Mouse (Mus musculus): ENCODE results near the gene Tbc1d1.

The Tbc1d1 gene

DNA sequence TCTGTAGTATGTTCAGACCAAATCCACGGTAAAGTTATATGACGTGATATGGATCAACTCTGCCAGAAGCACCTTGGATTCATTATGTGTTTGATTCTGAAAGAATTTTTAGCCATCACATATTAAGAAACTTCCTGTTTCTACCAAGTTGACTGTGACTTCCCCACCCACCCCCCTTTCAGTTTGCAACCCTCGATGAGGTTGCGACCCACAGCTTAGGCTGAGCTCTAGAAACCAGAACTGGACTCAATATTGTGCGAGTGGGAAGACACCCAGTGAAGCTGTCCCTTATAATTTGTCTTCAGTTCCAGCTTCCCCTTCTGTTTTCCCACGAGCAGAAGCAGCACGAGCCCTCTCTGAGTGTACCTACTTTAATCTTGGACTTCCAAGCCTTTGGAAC is 55.2 kb downstream of the Tbc1d1 start:
- no peak for DNase-seq

DNA sequence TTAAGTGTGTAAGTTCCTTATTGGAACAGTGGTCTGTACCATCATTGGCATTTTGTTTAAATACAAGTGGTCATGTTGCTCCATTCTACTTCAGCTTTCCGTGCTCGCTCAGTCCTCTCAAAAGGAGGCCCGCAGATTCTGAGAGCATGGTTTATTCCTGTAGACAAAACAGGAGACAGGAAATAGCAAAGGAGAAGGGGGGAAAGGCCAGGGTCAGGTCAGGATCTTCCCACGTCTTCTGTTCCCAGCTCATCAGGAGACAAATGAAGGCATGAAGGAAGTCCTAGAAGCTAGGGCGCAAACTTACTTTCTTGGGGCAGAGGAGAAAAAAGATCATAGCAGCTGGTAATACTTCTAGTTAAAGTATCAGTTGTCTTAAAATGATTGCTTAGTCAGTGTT is 56.1 kb downstream of the Tbc1d1 start:
- no peak for DNase-seq

DNA sequence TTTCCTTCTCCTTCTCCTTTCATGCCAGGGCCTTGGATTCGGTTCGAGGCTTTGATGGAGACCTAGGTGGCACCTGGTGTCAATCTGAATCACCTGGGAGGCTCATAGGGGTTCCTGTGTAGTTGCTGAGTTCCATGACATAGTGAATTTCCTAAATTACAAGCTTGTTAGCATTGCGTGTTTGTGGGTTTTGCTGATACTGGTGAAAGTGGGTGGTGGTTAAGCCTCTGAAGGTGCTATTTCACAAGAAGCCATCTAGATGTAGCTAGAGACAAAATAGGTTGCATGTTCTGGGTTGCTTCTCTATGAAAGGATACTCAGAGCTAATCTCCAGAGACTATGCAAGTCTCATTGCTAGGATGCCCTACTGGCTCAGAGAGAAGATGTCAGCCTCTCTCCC is 56.5 kb downstream of the Tbc1d1 start:
- no peak for DNase-seq

DNA sequence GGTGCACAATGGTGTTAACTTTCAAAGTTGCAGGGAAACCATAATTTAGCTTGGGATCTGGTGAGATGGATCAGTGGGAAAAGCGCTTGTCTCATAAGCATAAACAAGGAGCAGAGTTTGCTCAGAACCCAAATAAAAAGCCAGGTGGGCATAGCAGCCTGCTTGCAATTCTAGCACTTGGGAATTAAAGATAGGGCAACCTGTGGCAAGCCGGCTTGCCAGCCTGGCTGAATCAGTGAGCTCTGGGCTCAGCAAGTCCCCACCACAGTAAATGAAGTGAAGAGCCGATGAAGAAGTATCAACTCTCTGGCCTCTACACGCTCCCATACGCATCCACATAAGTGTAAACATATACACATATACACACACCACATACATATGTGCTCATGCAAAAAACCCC is 59.7 kb downstream of the Tbc1d1 start:
- no peak for DNase-seq

DNA sequence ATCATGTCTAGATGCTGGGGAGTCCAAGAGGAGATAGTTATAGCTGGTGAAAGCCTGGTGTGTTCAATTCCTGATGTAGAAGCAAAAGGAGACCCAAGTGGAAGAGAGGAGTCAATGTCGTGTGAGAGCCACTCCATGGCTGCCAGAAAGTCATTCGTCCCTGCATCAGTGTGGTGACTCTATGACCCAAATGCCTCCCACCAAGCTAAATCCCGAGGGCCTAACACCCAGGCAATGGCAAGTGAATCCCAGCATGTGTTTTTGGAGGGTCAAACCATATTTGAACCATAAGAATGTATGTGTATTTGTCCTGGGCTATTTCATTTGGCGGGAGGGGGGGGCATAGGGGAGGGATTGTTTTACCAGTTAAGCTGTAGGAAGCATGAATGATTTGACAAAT is 60.2 kb downstream of the Tbc1d1 start:
- DNase-seq, result no peak

DNA sequence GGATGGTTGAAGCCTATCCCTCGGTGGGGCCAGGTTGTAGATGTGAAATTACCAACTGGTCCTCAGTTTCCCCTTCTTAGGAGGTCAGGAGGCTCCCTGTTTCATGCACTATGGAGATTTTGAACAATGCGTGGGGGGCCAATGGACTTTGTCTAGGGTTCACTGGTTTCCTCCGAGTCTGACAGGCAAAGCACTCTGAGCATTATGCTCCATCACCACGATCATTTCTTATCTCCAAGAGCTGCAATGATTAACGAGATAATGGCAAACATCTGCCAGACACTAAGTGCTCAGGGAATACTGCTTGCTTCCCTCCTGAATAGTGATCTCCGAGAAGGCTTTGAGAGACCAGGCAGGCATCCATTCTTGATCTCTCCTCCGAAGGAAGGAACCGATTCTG is 61.2 kb downstream of the Tbc1d1 start:
- no peak for DNase-seq

DNA sequence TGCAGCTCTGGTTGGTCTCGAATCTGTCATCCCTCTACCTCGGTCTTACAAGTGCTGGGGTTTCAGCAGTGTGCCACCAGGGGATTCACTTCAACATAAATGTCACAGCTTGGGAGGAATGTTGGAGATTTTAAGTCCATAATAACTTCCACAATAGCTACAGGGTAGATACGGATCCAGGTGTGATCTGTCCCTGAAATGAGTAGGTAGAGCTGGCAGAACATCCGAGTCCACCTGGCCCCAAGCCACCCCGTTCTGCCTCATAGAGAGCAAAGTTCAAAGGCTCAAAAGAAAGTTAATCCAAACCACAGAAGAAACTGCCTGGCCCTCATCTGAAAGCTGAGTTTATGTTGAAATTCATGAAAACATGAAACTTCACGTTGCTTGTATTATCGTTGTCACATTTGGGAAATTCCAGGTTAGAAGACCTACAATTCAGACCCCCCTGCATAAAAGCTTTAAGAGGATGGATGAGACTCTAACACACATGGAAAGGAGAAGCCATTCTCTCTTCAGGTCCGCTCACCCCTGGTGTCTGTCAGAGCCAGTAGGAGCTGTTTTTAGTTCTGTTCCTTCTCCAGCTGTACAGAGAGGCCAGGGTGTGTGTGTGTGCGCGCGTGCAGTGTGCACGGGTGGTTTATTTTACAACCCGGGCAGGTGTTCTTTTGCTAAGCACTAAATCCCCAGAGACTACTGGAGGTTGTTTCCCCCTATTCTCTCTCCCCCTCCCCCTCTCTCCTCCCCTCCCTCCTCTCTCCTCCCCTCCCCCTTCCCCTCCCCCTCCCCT is 61.9 kb downstream of the Tbc1d1 start:
- DNase-seq, result no peak

DNA sequence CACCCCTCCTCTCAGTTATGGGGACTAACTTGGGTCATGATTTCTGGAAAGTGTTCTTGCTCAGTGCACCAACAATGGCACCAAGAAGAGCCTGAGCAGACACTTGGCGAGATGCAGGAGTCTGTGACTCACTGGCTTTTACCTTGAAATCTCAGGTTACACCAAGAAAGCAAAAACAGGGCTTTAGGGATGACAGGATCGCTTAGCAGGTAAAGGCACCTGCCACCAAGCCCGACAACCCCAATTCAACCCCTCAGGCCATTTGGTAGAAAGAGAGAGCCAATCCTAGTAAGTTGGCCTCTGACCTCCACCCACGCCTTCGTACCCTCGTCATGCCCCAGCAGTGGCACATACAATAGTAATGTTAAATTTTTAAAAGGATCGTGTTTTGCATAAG is 62.5 kb downstream of the Tbc1d1 start:
- DNase-seq, result no peak

DNA sequence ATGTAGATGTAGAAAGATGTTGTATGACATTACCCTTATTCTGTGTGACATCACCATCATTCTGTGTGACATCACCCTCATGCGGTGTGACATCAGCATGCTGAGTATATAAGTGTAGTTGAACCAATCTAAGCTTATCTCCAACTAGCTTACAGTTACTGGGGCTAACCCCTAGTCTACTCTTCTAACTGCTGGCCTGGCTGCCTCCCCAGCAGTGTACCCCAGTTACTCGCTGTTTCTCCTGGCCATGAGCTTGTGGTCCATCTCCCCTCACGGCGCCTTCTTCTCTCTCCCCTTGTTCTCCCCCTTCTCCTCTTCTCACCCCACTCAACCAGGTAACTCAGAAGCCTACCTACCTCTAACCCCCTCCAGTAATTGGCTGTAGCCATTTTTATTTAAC is 64.7 kb downstream of the Tbc1d1 start:
- no peak for DNase-seq

DNA sequence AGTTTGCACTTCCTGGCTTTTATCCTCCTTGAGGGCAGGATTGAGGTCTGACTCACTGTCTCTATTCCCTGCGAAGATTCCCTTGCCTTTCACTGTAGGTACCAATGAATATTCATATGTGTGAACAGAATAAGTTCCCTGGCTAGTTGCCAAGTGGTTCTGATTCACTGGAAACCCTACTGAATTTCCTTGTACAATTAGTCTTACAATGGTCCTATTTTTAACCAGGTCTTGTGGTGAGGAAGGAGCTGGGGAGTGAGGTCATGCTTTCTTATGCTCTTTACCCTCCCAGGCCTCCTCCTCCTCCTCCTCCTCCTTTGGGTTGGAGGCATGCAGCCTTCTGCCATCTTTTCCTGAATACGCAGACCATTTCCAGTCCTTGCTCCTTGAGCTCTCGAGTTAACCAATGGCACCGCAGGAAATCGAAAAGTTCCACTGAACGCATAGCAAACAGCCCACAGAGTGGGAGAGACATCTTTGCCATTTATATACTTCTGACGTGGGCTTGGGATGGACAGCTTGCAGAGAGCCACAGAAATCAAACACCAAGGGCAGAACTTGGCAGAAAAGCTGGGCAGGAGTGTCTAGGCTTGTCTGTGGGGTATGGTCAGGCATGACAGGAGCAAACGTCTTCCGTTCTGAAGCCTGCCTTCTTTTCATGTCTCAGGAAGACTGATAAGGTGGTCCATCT is 68.8 kb downstream of the Tbc1d1 start:
- peak; percentile 34 for DNase-seq

DNA sequence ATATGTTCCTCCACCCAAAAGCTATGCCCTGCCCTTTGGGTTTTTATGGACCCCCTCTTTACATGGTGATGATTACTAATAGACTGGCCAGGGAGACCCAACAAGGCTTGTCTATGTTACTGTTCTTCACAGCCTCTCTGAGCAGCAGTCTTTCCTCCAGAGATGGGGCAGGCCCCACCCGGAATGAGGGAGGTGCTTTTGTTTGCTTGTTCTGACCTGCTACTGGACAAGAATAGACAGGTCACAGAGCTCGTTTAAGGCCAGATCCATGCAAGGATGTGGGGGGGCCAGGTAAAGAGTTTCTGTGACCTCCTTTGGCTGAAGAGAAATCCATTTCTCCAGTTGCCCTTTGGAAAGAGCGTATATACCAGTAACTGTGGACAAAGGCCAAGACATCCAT is 72.1 kb downstream of the Tbc1d1 start:
- no peak for DNase-seq

DNA sequence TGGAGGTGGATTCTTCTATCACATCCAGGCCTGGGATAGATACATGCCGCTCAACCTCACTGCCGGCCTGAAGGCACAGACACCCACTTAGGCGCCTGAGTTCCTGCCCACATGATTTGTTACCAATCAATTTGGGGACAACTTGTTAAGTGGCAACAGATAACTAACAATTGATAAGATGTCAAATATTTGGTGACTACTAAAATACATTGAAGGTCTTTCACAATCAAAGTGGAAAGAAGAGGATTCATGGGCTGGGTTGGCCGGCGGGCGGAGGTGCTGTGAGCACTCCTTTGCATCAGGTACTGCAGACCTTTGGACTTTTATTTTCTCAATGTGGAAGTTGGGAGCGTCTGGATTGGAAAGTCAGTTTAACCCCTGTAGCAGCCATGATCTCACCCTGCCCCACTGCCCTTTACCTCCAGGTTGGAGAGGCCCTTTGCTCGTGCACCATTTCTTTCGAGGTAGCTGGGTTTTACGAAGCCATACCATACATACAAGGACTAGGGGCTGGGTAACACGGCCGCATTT is 73.3 kb downstream of the Tbc1d1 start:
- DNase-seq, result no peak

DNA sequence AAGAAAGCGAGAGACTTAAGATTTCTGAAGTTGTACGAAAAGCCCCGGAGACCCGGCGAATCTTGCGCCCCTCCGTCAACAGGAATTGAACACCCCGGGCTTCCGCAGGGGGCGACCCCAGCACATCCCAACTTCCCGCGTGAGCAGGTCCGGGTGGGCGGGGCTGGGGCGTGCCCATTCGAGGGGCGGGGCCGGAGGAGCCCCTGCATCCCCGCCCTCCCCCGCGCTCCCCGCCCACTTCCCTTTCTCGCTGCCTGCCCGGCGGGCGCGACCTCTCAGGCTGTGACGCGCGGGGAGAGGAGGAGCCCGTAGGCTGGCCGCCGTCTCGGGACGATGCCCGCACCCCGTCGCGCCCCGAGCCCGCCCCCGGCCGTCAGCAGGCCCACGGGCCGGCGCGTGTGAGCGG is 74.0 kb downstream of the Tbc1d1 start:
- DNase-seq, result peak; percentile 82

DNA sequence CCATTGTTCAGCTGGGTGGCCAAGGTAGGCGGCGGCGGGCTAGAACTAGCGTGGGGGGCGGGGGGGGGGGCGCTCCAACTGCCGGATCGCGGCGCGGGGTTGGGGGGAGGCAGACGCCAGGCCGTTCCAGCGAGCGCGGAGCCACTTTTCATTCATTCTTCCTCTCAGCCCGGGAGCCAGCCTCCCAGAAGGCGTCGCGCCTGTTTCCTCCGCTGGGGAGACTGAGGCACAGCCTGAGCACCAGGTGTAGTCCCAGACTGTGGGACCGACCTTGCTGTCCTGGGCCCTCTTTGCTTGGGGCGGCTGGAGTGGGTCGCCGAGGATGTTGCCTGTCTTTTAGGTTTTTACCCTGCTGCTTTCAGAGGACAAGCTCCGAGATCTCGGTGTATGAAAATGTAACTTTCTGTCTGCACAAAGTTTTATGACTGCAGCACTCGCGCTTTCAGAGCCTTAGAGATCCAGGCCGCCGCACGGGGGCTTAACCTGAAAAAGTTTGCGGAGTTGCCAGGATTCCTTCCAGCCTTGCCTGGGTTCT is 74.5 kb downstream of the Tbc1d1 start:
- no peak for DNase-seq

DNA sequence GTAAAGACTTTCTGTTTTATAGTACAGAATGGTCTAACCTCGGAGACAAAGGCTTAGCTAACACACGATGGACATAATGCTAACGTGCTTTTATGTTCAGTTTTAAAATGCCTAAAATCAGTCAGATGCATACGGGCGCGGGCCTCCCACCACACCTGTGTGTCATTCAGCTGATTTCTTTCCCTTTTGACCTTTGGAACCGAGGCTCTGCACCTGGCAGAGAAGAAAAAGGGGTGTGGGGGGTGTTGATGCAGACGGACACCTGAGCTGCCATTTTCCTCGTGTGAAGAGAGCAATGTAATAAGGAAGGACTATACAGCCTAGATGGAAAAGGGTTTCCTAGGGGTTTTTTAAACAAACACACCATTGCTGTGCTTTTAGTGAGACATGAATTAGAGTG is 76.8 kb downstream of the Tbc1d1 start:
- no peak for DNase-seq

DNA sequence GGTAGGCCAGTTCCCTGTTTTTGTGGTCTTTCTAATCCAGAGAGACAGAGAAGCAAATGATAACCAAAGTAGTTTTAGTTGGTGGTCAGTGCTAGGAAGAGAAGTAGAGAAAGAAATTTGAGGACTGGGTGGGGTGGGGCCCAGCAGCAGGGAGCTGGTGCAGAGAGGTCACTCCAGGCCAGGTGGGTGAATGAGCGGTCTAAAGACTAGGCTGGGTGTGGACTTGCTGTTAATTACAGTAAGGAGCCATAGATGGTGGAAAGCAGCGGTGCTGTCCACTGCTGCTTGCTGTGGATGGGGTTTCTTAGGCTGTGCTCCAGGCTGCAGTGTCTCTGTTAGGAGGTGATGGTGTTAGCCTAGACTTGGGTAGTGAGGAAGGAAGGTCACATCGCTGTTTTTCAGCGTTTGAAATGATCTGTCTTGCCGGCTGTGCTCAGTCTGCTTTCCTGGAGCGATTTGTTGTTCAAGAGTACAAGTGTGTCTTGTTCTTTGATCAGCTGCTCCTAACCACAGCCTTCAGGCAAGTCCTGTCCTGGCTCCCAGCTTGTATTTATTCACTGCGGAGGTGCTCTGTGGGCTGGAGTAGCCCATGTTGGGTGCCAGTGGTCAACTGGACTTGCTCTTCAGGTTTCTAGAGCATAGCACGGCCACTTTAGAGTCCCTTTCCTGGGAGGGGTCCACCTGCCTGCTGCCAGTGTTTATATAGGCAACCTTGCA is 78.3 kb downstream of the Tbc1d1 start:
- no peak for DNase-seq

DNA sequence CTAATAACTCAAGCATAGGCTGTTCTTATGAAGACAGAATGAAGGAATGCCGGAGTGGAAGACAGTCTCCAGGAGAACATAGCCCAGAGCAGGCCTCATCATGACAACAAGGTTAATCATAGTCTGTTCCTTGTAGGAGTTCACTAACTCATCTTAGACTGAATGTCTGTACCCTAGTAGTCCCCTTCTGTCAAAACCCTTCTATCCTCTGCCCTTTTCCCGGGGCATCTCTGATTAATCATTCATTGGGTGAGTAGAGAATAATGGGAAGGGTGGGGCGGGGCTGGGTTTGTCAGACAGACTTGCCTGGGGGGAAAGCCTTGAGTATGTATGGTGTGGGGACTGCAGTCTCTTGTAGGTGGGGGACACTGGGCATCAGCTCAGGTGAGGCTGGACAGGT is 79.1 kb downstream of the Tbc1d1 start:
- no peak for DNase-seq

DNA sequence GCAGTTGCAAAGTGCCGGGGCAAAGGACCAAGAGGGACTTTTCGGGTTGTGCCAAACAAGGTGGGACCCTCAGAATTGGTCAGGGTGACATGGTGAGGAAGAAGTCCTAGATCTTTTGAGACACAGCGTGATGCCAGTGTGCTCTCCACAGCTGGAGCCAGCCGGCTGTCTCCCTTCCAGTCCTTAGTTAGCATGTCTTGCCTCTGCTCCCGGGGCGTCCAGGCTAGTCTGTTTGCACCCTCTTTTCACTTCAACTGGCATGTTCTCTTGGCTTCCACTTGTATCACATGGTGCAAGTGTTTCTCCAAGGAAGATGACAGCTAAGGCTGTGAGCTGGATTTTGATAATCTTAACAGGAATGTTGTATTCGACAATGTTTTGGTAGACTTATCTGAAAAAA is 80.5 kb downstream of the Tbc1d1 start:
- DNase-seq, result no peak

DNA sequence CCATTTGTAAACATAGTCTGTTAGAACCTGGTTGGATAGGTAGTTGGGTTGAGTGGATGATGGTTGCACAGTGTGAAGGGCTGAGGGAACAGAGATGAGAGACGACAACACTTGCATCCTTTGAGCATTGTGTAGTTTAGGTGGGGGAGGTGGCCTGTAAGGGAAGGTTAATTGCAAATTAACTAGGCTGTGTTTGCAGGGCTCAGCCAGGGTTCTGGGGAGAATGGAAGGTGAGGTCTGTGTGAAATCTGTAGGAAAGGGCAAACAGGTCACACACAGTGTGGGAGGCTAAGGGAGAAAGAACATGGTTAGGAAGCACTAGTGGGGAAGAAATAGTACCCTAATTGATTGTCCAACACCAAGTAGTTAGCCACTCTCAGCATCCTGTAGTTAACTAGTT is 81.2 kb downstream of the Tbc1d1 start:
- no peak for DNase-seq

DNA sequence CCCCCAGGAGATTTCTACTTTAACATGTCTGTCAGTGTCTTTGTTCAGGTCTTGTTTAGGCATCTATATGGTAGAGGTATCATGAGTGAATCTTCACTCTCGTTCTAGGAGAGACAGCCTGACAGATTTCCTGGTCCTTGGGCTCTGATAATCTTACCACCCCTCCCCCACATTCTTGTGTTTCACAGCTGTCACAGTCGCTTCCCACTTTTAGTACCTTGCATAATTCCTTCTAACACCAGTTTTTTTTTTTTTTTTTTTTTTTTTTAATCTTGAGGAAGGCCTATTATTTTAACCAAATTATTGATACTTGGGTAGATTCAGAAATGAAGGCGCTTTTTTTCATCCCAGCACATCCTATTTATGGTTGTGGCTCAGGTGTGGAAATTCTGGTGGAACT is 81.6 kb downstream of the Tbc1d1 start:
- DNase-seq, result no peak

DNA sequence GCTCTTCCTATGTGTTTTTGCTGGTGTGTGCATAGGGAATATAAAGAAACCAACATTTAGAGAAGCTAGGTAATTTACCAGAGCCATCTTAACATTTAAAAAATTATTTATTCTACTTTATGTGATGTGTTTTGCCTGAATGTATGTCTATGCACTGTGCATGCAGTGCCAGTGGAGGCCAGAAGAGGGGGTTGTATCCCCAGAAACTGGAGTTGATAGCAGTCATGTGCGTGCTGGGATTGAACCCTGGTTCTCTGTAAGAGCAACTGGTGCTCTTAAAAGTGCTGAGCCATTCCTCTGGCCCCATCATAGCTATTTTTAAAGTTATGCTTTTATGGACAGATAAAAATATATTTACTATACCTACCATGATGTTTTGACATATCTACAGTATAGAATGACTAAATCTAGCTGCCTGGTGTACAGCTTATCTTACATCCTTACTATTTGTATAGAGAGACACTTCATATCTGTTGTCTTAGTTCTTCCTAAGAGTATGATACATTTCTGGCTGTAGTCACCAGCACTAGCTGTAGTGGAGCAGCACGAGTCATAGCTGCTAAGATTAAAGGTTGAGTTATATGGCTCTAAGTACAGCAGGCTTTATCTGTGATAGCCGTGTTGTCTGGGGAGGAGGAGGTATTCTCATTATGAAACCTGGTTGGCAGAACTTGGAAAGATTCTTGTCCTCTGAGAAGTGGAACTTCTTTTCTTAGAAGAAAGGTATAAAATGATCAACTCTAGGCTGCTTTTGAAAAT is 83.0 kb downstream of the Tbc1d1 start:
- DNase-seq, result no peak

DNA sequence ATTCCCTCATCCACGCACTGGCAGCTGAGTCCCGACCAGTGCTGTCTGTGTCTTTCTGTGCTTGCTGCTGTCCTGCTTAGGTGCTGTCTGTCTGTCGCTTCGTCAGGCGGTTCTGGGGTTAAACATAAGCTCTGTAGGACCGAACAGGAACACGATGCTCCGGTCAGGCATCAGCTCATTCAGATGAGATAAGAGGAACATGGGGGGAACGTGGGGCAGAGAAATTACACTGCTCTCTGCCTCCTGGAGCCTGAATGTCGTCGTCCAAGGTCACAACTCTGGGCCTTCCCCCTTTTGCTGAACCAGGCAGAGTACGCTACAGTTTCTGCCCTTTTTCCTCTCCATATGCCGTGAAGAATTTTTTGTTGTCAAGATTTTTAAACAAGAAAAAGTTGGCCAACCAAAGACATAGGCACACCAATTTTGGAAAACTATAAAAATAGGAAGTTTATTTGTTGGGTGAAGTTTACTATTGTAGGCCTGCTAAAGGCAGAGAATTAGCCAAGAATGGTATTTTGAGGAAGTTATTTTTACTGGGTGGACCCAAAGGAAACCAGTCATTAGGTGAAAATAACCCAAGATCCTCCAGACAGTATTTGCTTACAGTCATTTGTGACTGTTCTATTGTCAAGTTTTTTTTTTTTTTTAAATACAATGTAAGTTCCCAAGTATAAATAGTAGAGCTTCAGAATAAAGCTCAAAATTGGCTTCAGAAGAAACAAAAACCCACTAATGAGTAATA is 85.0 kb downstream of the Tbc1d1 start:
- no peak for DNase-seq
